Mouse (Mus musculus) C3H10T1/2 (cell line): Measurements from ENCODE around the gene Gm10696. TPM values are rescaled to one million over a fixed set of nuclear protein-coding genes. Genes with fewer than 3 reads are reported as not detected.

Experiments used
- polyA plus RNA-seq, 2 experiments: library from polyadenylated mRNA; unstranded; fragments of >200 nt; fragmentation: generic; extraction: Trizol; gene quantifications; one replicate each; pipeline ENCODE4 v1.2.1; 2012; ENCODE audit warnings: missing spikeins in 2 of 2

Gm10696 gene
- polyA plus RNA-seq, result not detected

GRCm38 (mm10) chr3:94178093-94178492, at the start of gene Gm10696:
Gene Gm10696 (minus strand): TSS chr3:94178193.

DNA sequence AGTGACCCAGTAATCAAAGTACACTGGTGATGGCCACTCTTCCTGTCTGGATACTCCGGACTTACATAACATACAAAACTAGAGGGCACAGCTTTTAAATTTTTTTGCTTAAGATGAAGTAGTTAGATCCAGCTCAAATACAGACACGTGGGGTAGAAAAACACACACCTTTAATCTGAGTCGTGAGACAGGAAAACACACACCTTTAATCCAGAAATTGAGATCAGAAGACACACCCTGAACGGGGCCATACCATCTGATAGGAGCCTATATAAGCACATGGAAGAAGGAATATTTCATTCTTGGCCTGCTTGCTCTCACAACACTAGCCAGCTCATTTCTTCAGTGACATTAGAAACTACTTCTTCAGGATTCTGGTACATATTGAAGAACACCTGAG, 18.4 kb upstream of the Gm10696 start, which contains the start of gene Gm5286:
Gene Gm5286, plus strand, starts transcription at position 301 of the 400 bp plus-strand sequence.

Other genes starting within 250 kb of the Gm10696 start
- gene Gm9117, start 234.7 kb downstream of the Gm10696 start, polyA plus RNA-seq, result not detected
- gene Tdpoz5, start 216.9 kb downstream of the Gm10696 start, polyA plus RNA-seq, result not detected
- gene Gm9125, start 123.3 kb downstream of the Gm10696 start, polyA plus RNA-seq, result not detected
- gene Gm10697, start 105.5 kb downstream of the Gm10696 start, polyA plus RNA-seq, result not detected
- not detected for gene Gm5286, start 18.5 kb upstream of the Gm10696 start, polyA plus RNA-seq
- gene Gm4778, start 85.8 kb upstream of the Gm10696 start, polyA plus RNA-seq, result not detected
- gene Them4, start 131.9 kb upstream of the Gm10696 start, polyA plus RNA-seq, result 1 to 10 TPM in 1 of 2 experiments, under 1 TPM in 1; 0.30 to 1.3 TPM
- gene Them5, start 163.9 kb upstream of the Gm10696 start, polyA plus RNA-seq, result under 1 TPM in 1 of 2 experiments, not detected in 1; 0.02 TPM
- gene C2cd4d, start 184.2 kb upstream of the Gm10696 start, polyA plus RNA-seq, result under 1 TPM in 1 of 2 experiments, not detected in 1; 0.14 TPM
- under 1 TPM; 0.04 to 0.11 TPM for gene Rorc, start 194.6 kb upstream of the Gm10696 start, polyA plus RNA-seq
- not detected for gene Lingo4, start 220.3 kb upstream of the Gm10696 start, polyA plus RNA-seq
- under 1 TPM; 0.15 to 0.26 TPM for gene Tdrkh, start 235.1 kb upstream of the Gm10696 start, polyA plus RNA-seq